Mouse (Mus musculus) liver, embryonic 14.5 days (tissue): ENCODE measurements around the gene Popdc3. TPM values are rescaled to one million over a fixed set of nuclear protein-coding genes. Genes with fewer than 3 reads are reported as not detected.

ENCODE experiments used
- ATAC-seq: fragments of 200-750 bp; cut with Nextera tagmentation; 2 replicates; pipeline ENCODE4 v1.8.0; 2017; ENCODE audit warnings: moderate number of reproducible peaks, mild to moderate bottlenecking, moderate library complexity; ENCODE audit not compliant: insufficient read depth
- DNase-seq, 3 experiments: peaks; one replicate each; pipeline ENCODE4 v3.0.0-alpha.2; 2012 to 2013; ENCODE audit warnings: low read depth in 3 of 3, low spot score in 3 of 3
- H3K27ac ChIP-seq: fragments of 300-500 bp; sonication (generic); 2 replicates; pipeline ENCODE4 v1.5.1; 2014; ENCODE audit warnings: moderate library complexity, mild to moderate bottlenecking, control low read depth, inconsistent platforms
- H3K27me3 ChIP-seq: fragments of 300-500 bp; sonication (generic); 2 replicates; pipeline ENCODE4 v1.6.1; 2014; ENCODE audit warnings: mild to moderate bottlenecking, low read length, moderate library complexity; ENCODE audit not compliant: control insufficient read depth, insufficient read depth
- H3K36me3 ChIP-seq: fragments of 300-500 bp; sonication (generic); replicated peaks from 2 replicates; pipeline ENCODE4 v1.6.1; 2014; ENCODE audit warnings: low read depth; ENCODE audit not compliant: control insufficient read depth, insufficient read depth
- H3K4me1 ChIP-seq, 2 experiments: fragments of 200-500 bp in 1 of 2; fragments of 300-500 bp in 1 of 2; sonication (generic) in 1 of 2; replicated peaks; 2 replicates each; pipeline ENCODE4 v1.6.1; 2012 to 2014; ENCODE audit warnings: antibody characterized with exemption in 1 of 2, inconsistent platforms in 1 of 2, low read length in 1 of 2; ENCODE audit not compliant: control insufficient read depth in 2 of 2, insufficient read depth in 2 of 2
- H3K4me2 ChIP-seq: fragments of 300-500 bp; sonication (generic); 2 replicates; pipeline ENCODE4 v1.6.1; 2014; ENCODE audit warnings: low read depth, mild to moderate bottlenecking, control low read depth, moderate library complexity
- H3K4me3 ChIP-seq, 2 experiments: fragments of 200-500 bp in 1 of 2; fragments of 300-500 bp in 1 of 2; sonication (generic) in 1 of 2; 2 replicates each; pipeline ENCODE4 v1.5.1; 2012 to 2014; ENCODE audit warnings: low read depth in 2 of 2, low read length in 2 of 2, mild to moderate bottlenecking in 2 of 2, control low read depth in 1 of 2, inconsistent platforms in 1 of 2, moderate library complexity in 1 of 2; ENCODE audit not compliant: insufficient read depth in 1 of 2
- H3K9ac ChIP-seq: fragments of 300-500 bp; sonication (generic); replicated peaks from 2 replicates; pipeline ENCODE4 v1.6.1; 2014; ENCODE audit warnings: mild to moderate bottlenecking, control low read depth, moderate library complexity
- H3K9me3 ChIP-seq: fragments of 300-500 bp; sonication (generic); 2 replicates; pipeline ENCODE4 v1.6.1; 2016; ENCODE audit warnings: low read length, mixed read lengths; ENCODE audit not compliant: control insufficient read depth
- CTCF ChIP-seq: IDR thresholded peaks from 2 replicates; pipeline ENCODE4 v1.5.1; 2016; ENCODE audit warnings: antibody characterized with exemption, low read depth, control low read depth
- EP300 ChIP-seq: IDR thresholded peaks from 2 replicates; pipeline ENCODE4 v1.6.1; 2016; ENCODE audit warnings: antibody characterized with exemption, low read depth
- WGBS: fragments of 180-500 bp; shearing (Covaris S2); extraction: QIAGEN DNeasy Blood & Tissue Kit; methylation state at CpG from one replicate; pipeline ENCODE4 v1.1.7; 2014; ENCODE audit not compliant: insufficient replicate concordance; 5-methylcytosine and 5-hydroxymethylcytosine counted together
- polyA plus RNA-seq, 2 experiments: library from polyadenylated mRNA; depleted of rRNA in 1 of 2; stranded (reverse) in 1 of 2; unstranded in 1 of 2; fragments of >200 nt; fragmentation: Nextera tagmentation in 1 of 2; extraction: Ambion mirVana in 1 of 2; gene quantifications; 2 replicates each; pipeline versions ENCODE4 v1.2.1 to v1.2.3; 2012 to 2014

Gene Popdc3
- polyA plus RNA-seq, 2 experiments, result 0.03 TPM; not detected in 1

DNA sequence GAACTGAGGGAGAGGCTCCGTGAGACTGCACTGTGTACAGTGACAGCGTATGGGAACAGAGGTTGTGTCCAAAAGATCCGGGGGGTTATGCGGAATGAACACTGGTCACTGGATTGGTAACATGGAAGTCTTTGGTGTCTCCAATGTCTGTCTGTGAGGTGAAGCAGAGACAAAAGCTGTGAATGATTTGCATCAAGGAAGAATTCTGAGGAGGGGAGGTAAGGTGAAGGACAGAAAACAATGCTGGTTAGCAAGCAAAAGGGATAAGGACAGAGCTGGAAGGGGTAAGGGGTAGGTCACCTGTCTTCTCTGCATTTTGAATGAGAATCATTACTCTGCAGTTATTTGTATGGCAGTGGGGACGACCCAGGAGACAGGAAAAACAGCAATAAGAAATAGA lies 16.6 kb downstream of the Popdc3 start:
- Histone ChIP-seq H3K27ac (no peak overlapping the region), H3K4me2 (no peak overlapping the region), H3K4me3 (no peak overlapping the region), H3K9ac (no peak overlapping the region), H3K27me3 (no peaks in the 10 kb centered on the region), H3K4me1 (no peaks in the 10 kb centered on the region), H3K9me3 (no peaks in the 10 kb centered on the region), H3K36me3 (no peaks in the 10 kb centered on the region)
- TF ChIP-seq EP300 (no peak), CTCF (no peak)
- ATAC-seq (no peak), DNase-seq (no peak)
- WGBS, result 62% methylated on average over 5 of the region's 5 CpGs

DNA sequence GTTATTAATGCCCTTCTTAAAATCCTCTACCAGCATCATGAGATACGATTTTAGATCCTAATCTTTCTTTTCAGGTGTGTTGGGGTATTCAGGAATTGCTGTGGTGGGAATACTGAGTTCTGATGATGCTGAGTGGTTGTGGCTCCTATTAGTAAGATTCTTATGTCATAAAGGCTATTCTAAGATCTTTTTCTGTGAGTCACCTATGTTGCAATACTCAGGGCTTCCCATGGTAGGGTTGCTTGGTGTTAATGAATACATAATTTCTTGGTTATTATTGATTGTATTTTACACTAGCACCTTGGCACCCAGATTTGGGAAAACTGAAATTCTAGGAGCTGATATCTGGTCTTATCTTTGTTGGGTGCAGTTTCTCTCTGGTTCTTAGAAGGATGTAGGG lies 26.7 kb downstream of the Popdc3 start:
- TF ChIP-seq CTCF (no peak), EP300 (no peak)
- no peak overlapping the region for H3K27ac ChIP-seq
- H3K9me3 ChIP-seq, result no peaks in the 10 kb centered on the region
- no peaks in the 10 kb centered on the region for H3K4me1 ChIP-seq
- no peak overlapping the region for H3K9ac ChIP-seq
- H3K36me3 ChIP-seq, result no peaks in the 10 kb centered on the region
- no peaks in the 10 kb centered on the region for H3K27me3 ChIP-seq
- WGBS, result 37% methylated on average over 1 of the region's 1 CpGs
- no peak overlapping the region for H3K4me2 ChIP-seq
- ATAC-seq, result no peak
- DNase-seq, result no peak
- H3K4me3 ChIP-seq, result no peak overlapping the region

DNA sequence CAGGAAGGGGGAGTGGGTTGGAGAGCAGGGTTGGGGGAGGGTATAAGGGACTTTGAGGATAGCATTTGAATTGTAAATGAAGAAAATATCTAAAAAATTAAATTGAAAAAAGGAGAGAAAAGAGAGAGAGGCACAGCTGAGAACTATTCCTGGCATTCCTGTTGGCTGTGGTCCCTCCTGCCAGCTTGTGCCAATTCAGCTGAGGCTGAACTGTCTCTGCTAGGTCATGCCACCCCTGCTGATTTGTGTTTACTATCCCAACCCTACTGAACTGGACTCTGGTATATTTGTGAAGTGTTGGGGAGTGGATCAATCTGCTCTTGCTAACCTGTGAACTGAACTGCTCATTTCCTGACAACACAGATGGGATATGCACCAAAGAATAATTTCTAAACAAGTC lies 32.3 kb downstream of the Popdc3 start:
- Histone ChIP-seq H3K4me2 (no peak overlapping the region), H3K27ac (no peak overlapping the region), H3K36me3 (no peaks in the 10 kb centered on the region), H3K4me1 (no peaks in the 10 kb centered on the region), H3K9ac (no peak overlapping the region), H3K27me3 (no peaks in the 10 kb centered on the region), H3K4me3 (no peak overlapping the region), H3K9me3 (no peaks in the 10 kb centered on the region)
- DNase-seq (no peak), ATAC-seq (no peak)
- TF ChIP-seq CTCF (no peak), EP300 (no peak)

DNA sequence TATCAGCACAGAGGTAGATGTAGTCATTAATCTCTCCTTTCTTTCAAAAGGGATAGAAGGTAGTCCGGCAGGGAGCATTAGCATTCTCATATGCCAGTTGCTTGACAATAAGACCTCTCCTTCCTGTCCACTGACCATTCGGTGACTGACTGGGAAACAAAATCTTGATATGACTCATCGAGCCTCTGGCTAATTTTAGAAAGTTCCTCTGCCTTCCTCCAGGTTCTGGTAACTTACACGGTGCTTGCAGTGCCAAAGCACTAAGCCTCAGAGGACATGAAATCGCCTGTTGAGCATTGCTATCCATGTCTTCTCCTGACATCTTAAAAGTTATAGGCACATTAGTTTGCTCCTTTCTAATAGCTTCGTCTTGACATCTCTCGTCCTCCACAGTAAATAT lies 38.8 kb downstream of the Popdc3 start:
- Histone ChIP-seq H3K4me3 (no peak overlapping the region), H3K36me3 (no peaks in the 10 kb centered on the region), H3K9me3 (no peaks in the 10 kb centered on the region), H3K27me3 (no peaks in the 10 kb centered on the region), H3K9ac (no peak overlapping the region), H3K27ac (no peak overlapping the region), H3K4me1 (no peaks in the 10 kb centered on the region), H3K4me2 (no peak overlapping the region)
- TF ChIP-seq CTCF (no peak), EP300 (no peak)
- no peak for DNase-seq
- WGBS, result 38% methylated on average over 7 of the region's 7 CpGs
- no peak for ATAC-seq

DNA sequence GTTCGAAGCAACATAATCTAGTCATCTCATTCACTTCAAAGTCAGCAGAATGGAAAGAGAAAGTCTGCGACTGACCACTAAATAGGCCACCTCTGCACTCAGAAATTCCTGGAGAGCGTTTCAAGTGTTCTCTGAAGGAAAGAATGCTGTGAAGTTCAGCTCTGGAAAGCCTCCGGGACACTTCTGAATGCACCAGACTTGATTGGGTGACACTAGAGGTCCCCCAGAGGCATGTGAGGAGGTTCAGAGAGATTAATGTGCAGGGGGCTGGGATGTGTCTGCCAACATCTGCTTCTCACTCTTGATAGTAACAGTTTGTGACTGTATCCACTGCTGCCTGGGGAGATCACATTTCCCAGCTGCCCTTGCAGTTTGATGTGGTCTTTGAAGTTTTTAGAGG lies 52.1 kb downstream of the Popdc3 start:
- Histone ChIP-seq H3K4me1 (no peaks in the 10 kb centered on the region), H3K27ac (no peak overlapping the region), H3K4me3 (no peak overlapping the region), H3K36me3 (no peaks in the 10 kb centered on the region), H3K27me3 (no peaks in the 10 kb centered on the region), H3K9ac (no peak overlapping the region), H3K4me2 (no peak overlapping the region), H3K9me3 (no peaks in the 10 kb centered on the region)
- DNase-seq (no peak), ATAC-seq (no peak)
- TF ChIP-seq CTCF (no peak), EP300 (no peak)
- 33% methylated on average over 4 of the region's 4 CpGs for WGBS

DNA sequence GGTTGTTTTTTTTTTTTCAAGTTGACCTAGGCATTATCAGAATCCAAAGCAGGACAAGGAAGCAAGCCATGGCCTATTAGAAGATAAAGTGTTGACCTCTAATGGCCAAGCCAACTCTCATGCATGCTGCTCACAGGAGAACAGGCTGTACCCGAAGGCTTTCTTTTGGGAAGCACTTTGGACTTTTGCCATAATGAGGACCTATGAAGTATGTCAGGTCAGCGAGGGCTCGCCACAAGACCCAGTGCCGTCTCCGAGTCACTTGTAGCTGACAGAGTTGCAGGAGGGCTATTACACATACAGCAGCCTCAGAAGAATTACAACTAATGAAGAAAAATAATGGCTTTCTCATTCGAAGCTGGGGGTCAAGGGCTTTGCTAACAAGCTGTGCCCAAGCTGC lies 55.5 kb downstream of the Popdc3 start:
- DNase-seq (no peak), ATAC-seq (no peak)
- Histone ChIP-seq H3K9ac (no peak overlapping the region), H3K4me3 (no peak overlapping the region), H3K9me3 (no peaks in the 10 kb centered on the region), H3K27me3 (no peaks in the 10 kb centered on the region), H3K27ac (no peak overlapping the region), H3K4me1 (no peaks in the 10 kb centered on the region), H3K36me3 (no peaks in the 10 kb centered on the region), H3K4me2 (no peak overlapping the region)
- no peak for TF ChIP-seq CTCF
- no peak for TF ChIP-seq EP300
- 68% methylated on average over 6 of the region's 6 CpGs for WGBS
